Mouse (Mus musculus): ENCODE measurements at regions not wholly inside any gene's neighbourhood (a gene's known extent, or its start where the extent isn't known, plus 50 kb on each side); places are given as distances from the start of the nearest gene placed in this dataset.

DNA sequence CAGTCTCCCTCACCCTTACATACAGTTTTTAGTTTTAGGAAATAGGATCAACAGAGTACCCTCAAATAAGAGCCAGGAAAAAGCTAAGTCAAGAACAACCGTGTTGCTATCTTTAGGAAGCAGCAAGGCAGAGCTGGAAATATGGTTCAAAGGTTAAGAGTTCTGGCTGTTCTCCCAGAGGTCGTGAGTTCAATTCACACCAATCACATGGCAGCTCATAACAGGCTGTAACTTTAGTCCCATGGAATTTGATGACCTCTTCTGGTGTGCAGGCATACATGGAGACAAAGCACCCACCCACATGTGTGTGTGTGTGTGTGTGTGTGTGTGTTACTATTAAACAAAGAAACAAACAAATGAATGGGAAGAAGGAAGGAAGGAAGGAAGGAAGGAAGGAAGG lies 205.0 kb upstream of the Prkcq start:
- no peak for ATAC-seq (replicated peaks; ENCODE audit: insufficient number of reproducible peaks, low FRiP score, low TSS enrichment, poor library complexity, severe bottlenecking)

DNA sequence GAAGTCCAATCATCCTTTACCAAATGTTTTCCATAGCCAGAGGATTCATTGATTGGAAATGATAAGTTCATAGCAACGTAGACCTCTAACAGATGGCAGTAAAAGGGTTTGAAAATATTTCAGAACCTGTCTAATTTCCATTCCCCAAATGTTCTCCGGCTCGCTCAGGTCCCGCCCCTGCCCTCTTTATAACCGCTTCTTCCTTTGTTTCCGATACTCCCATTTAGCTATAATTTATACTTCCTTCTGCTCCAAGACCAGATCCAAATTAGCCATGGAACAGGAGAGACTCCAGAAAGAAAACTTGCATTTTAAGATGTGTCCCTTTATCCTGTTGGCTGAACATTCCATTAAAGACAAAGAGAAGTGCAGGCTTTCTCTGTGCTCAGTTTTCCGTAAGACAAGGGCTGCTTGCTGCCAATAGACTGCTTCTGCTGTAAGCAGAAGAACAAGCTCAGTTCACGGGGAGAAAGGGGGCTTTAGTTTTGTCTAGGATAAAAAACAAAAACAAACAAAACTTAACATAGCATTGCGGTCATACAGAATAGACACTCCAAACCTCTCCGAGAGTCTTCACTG lies 202.7 kb upstream of the Prkcq start:
- ATAC-seq (replicated peaks; ENCODE audit: insufficient number of reproducible peaks, low FRiP score, low TSS enrichment, poor library complexity, severe bottlenecking): no peak

DNA sequence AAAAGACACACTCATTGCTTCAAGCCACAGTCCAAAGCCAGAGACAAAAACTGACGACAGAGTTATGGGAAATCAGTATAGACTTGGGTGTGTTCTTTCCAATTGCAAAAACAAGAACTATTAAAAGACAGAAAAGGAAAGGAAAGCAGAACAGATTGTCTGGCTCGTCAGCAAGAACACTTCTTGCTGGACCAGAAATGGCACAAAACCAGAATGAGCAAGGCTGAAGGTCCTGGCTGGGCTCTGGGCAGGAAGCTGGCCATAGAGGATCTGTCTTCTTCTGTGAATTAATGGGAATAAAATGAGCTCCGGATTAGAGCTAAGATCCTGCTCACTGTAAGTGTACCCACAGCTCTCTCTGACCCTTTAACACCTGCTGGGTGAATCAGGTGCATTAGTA lies 199.9 kb upstream of the Prkcq start:
- no peak for ATAC-seq (replicated peaks; ENCODE audit: insufficient number of reproducible peaks, low FRiP score, low TSS enrichment, poor library complexity, severe bottlenecking)

DNA sequence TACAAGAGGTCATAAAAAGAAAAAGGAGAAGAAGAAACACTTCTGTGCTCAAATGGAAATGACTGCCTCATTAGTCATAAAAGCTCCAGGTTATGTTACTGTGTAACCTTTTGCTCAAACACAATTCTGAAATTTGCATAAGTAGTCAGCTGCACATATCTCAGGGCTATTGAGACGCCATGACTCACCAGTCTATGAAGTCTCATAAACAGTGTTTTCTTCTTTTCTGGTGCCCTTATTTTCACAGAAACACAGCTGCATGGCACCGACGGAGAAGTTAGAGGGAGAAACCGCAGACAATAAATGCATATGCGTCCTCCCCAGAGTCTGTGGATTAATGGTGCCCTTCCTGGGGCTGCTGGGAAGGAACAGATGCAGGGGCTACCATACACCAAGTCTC lies 193.1 kb upstream of the Prkcq start:
- no peak for ATAC-seq (replicated peaks; ENCODE audit: insufficient number of reproducible peaks, low FRiP score, low TSS enrichment, poor library complexity, severe bottlenecking)

DNA sequence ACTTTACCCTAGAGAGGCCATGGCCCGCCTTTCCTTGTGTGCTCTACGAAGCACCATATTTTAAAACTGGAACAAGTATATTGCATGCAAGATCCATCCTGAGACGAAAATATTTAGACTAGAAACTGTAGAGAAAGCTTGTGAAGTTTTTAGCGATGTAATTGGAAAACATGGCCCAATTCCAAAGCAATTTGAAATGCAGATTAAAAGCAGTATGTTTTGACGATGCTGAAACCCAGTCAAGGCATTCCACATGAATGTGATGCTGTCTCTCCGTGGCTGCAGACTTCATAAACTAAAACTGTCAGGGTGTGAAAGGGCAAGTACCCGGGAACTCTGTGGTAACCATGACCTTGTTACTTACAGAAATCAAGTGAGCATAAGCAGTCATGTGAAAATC lies 185.8 kb upstream of the Prkcq start:
- no peak for ATAC-seq (replicated peaks; ENCODE audit: insufficient number of reproducible peaks, low FRiP score, low TSS enrichment, poor library complexity, severe bottlenecking)

DNA sequence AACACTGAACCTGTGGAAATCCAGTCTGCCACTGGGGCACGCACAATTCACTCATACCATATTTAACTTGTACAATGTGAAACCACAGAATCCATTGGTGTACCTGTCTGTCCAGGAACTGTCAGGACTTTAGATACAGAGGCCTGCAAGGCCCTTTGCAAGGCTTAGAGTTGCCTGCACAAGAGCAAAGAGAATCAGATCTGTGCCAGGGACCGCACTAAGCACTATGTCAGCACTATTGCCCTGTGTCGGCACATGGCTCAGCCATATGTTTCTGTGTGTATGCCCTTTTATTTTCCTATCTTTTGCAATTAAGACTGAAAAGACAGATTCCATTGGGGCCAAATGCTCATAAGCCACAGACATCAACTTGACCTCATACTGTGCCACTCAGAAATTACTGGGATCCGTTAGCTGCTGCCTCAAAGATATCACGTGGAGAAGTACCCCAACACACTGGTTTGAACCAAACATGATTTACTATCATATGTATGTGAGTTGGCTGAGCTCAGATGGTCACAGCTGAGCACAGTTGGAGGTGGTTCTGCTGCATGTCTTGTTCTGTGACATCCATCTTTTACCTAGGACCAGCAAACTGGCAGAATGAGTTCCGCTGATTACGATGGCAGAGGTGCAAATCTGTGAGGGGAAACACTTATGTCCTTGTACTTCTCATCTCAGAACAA lies 181.7 kb upstream of the Prkcq start:
- ATAC-seq (replicated peaks; ENCODE audit: insufficient number of reproducible peaks, low FRiP score, low TSS enrichment, poor library complexity, severe bottlenecking): no peak

DNA sequence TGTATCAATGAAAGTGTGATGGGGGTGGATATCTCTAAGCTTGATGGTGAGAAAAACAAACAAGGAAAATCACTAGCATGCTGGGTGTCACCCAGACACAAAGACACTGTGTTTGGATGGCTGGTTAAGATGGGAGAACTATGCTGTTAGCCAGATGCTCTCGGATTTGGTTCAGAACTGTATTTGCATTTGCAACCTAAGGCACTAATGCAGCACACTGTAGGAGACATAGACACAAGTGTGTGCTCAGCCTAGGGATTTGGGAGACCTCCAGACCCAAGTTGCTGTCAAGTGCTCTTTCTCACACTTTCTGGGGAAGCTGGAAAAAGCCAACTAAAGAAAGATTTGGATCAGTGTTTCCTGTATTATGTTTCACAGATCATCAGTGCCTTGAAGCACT lies 173.1 kb upstream of the Prkcq start:
- ATAC-seq (replicated peaks; ENCODE audit: insufficient number of reproducible peaks, low FRiP score, low TSS enrichment, poor library complexity, severe bottlenecking): no peak

DNA sequence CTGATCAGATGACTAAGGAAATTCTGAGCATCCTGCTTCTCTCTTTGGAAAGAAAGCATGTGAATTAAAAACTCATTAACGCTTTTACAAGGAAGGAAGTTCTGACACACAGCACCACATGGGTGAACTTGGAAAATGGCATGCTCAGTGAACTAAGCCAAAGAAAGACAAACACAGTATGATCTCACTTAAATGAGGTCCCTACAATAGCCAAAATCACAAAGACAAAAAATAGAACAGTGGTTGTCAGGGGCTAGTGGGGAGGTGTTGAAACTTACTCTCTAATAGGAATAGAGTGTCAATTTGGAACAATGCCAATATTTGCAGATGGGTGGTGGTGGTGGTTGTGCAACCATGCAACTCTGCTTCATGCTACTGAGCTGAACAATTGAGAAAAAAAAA lies 172.7 kb upstream of the Prkcq start:
- ATAC-seq (replicated peaks; ENCODE audit: insufficient number of reproducible peaks, low FRiP score, low TSS enrichment, poor library complexity, severe bottlenecking): no peak

DNA sequence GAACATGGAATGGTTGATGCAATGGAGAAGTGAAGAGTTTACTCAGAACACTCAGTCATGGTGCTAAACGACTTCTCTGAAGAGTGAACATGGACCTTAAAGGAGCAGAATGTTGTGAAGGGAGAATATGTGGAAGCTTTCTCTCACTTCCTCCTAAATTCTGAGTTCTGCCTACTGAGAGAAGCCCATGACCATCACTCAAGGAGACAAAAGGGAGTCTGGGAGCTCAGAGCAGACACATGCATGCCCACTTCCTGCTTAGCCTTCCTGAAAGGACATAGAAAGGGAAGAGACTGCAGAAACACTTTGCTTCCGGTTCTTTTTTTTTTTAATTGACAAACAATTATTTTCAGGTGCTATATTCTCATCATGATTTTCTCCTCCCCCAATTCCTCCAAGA lies 166.1 kb upstream of the Prkcq start:
- ATAC-seq (replicated peaks; ENCODE audit: insufficient number of reproducible peaks, low FRiP score, low TSS enrichment, poor library complexity, severe bottlenecking): no peak

DNA sequence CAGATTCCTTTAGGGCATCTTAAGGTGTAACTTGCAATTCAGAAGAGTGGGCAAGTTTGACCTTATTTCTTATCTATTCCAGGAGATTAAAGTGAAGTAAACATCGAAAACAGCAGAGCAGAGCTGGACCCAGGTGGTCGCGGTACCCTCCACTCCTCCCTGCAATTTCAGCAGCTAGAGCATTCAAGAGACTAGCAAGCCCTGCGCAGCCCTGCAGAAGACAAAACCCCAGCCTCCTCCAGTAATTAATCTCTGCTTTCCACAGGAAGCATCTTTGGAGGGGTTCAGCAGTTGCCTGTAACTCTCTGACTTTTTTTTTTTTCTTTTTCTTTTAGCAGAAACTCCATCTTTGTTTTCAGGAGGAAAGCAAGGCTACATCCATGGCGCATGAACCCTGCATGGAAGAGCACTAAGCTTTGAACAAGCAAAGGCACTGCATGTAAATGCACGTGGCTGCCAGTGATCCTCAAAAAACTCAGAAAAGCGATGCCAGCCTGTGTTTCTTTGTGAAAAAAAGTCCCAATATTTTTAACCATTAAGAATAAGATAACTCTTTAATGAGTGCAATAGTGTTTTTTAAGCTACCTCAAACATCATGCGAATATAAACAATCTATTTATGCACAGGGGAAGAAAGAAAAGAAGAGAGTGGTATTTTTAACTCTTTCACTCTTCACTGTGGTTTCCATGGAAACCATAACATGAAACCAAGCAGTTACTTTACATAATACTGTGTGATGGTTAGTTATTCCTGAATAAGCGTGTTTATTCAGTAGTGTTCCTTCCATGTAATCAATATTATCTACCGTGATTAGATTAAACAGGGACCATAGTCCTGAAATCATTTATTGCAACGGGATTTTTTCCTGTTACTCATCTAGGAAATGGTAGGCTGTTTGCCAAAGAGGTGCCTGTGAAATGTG lies 160.6 kb upstream of the Prkcq start:
- ATAC-seq (replicated peaks; ENCODE audit: insufficient number of reproducible peaks, low FRiP score, low TSS enrichment, poor library complexity, severe bottlenecking): no peak

DNA sequence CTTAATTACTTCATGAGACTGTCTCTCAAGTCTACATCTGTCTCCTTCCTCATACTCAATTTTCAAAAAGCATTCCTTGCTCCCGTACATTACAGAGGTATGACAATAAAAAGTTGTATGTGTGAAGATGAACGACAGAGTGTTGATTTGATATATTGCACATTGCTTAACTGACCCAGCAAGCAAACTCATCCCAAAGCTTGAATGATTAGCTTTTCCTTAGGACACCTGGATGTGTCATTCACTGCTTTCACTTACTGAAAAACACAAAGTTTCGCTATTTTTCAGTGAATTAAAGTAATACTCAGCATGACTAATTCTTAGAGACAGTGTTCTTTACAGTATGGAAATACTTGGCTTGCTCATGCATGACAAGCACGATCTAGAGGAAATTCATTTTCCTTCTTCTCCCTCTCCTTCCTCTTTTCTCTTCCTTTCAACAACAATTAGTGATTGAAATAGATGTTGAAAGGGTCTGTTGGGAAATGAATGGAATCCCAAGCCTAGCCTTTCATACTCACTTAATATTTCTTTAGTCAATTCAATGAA lies 159.5 kb upstream of the Prkcq start:
- ATAC-seq (replicated peaks; ENCODE audit: insufficient number of reproducible peaks, low FRiP score, low TSS enrichment, poor library complexity, severe bottlenecking): no peak

DNA sequence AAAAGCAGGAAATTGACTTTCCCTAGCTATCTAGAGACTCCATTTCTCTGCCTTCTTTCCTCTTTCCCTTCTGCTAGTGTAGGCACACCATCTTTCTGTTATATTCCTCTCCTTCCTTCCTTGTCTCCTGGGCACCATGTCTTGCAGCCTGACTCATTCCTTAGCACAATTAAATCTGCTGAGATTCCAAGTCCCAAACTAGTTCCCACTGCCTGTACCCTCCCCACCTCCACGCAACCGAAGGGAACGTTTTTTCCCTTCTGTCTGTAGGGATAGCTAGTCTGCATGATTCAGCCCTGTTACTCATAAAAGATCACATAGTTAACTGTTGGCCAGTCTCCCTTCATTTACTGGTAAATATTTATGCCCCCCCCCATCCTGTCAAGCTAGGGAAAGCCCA lies 158.8 kb upstream of the Prkcq start:
- ATAC-seq (replicated peaks; ENCODE audit: insufficient number of reproducible peaks, low FRiP score, low TSS enrichment, poor library complexity, severe bottlenecking): no peak

DNA sequence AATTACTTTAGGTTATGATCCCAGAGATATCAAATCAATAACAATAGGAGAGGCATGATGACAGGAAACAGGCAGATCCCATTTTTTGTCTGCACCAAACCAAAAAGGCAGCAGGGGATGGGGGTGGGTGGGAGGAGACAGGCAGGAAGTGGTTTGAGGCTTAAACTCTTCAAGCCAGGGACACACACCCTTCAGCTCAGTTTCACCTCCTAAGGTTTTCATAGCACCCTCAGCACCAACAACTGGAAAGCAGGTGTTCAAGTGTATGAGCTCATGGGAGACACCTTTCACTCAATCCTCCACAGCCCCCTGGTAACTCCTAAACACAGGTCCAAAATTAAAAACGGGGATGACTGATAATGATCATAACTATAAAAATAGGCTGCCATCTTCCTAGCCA lies 155.5 kb upstream of the Prkcq start:
- ATAC-seq (replicated peaks; ENCODE audit: insufficient number of reproducible peaks, low FRiP score, low TSS enrichment, poor library complexity, severe bottlenecking): no peak

DNA sequence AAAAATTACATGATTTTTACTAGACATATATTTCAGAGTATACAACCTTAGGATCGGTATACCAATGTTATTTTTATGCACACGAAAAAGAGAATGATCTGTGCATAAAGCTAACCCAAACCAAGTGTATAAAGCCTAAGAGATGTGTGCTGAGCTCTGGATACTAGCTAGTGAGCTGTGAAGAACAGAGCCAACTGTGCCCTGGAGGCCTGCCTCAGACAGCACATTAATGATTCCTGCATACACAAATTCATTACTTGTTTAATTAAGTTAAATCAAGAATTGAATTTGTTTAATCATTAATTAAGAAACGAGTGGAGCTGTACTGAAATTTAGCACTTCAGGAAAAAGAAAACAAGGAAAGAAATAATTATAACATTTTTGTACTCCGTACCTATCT lies 139.0 kb upstream of the Prkcq start:
- no peak for ATAC-seq (replicated peaks; ENCODE audit: insufficient number of reproducible peaks, low FRiP score, low TSS enrichment, poor library complexity, severe bottlenecking)

DNA sequence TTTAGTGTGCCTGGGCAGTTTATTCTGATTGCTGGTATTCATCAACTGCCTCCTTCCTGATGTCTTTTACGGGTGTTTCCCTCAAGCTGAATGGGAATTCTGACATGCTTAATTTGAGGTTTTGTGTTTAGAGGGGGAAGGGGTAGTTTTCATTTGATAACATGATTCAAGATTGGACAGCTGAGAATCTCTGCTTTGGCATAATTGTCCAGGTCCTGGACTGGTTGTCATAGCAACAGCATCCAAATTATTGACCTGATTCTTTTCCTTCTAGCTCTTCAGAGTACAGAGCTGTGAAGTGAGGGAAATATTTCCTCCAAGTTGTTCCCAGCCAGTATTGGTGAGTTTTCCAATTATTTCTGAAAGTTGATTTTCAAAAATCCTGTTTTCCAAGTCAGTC lies 137.7 kb upstream of the Prkcq start:
- no peak for ATAC-seq (replicated peaks; ENCODE audit: insufficient number of reproducible peaks, low FRiP score, low TSS enrichment, poor library complexity, severe bottlenecking)

DNA sequence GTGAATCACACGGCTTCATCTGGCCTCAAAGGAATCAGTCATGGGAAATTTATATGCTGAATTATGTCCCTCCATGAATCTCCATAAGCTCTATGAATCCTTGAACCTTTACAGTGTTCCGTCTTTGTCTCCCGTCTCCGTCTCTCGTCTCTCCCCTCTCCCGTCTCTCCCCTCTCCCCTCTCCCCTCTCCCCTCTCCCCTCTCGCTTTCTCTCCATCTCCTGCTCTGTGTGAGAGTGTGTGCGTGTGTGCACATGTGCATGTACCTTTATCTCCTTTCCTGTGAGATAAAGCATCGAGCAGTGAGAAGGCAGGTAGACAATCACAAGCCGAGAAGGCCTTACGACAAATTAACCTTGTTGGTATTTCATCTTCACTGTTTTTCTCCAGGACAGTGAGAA lies 134.6 kb upstream of the Prkcq start:
- ATAC-seq (replicated peaks; ENCODE audit: insufficient number of reproducible peaks, low FRiP score, low TSS enrichment, poor library complexity, severe bottlenecking): no peak

DNA sequence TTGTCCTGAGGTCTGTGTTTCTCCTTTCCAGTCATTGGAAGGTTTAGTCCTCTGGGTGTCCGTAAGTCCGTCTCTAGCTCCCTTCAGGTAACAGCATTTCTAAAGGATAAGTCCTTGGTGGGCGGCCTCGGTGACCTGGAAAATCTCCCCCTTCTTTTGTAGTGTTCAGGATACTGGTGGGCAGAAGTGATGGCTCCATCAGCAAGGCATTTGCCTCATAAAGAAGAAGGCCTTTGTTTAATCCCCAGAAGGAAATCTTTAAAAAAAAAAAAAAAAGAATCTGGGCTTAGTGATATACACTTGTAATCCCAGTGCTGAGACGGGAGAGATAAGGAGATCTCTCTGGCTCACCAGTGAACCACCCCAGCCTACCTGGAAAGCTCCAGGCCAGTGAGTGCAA lies 133.5 kb upstream of the Prkcq start:
- ATAC-seq (replicated peaks; ENCODE audit: insufficient number of reproducible peaks, low FRiP score, low TSS enrichment, poor library complexity, severe bottlenecking): no peak

DNA sequence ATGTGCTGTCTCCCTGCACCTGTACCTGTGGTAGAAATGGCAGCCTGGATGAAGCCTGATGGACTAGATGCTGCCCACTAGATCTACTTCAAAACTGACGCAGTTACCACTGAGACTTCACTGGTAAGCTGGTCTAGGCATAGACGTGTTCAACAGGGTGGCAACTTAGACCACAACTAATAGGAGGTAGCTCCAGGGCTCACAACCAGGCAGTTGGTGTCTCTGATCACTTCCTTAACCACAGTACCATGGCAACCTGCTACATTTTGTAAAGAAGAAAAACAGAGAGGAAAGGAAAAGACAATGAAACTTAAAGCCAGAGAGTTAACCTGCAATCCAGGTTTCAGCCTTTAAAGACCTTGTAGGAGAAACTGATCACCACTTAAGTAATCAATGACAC lies 131.9 kb upstream of the Prkcq start:
- ATAC-seq (replicated peaks; ENCODE audit: insufficient number of reproducible peaks, low FRiP score, low TSS enrichment, poor library complexity, severe bottlenecking): no peak

DNA sequence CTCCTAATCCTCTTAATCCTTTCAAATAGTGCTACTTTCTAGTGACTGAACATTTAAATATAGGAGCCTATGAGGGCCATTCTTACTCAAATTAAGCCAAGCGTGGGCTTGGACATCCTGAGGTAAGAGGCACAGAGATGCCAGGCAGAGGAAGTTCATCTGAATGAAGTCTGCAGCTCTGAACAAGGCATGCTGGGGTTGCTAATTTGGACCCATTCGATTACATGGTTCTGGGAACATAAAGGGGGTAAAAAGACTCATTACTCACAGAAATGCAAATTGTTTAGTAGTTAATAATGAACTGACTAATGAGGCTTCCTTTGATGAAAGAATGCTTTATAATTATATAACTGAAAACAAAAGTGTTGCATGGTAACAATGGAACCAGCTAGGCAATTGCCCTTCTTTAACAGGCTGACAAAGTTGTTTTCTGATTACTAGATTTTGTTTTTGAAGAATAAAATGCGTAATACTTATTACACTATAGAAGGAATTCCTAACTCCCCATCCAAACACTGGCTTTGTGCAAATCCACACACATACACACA lies 127.1 kb upstream of the Prkcq start:
- ATAC-seq (replicated peaks; ENCODE audit: insufficient number of reproducible peaks, low FRiP score, low TSS enrichment, poor library complexity, severe bottlenecking): no peak

All from monocyte, adult 5-6 weeks (primary cell).